Mouse (Mus musculus) adipose tissue, adult 10 weeks (tissue): Measurements from ENCODE around the gene Olfr1176. TPM values are rescaled to one million over a fixed set of nuclear protein-coding genes. Genes with fewer than 3 reads are reported as not detected.

Experiments
- polyA plus RNA-seq: library from polyadenylated mRNA; stranded (reverse); fragments of 350-450 nt; fragmentation: Illumina TruSeq; extraction: RNeasy Lipid Tissue Mini Kit (QIAGEN cat#74804); gene quantifications from one replicate; pipeline ENCODE4 v1.2.3, GENCODE M21; 2014; ENCODE audit warnings: low read depth, low replicate concordance

Gene Olfr1176
- polyA plus RNA-seq: not detected

DNA sequence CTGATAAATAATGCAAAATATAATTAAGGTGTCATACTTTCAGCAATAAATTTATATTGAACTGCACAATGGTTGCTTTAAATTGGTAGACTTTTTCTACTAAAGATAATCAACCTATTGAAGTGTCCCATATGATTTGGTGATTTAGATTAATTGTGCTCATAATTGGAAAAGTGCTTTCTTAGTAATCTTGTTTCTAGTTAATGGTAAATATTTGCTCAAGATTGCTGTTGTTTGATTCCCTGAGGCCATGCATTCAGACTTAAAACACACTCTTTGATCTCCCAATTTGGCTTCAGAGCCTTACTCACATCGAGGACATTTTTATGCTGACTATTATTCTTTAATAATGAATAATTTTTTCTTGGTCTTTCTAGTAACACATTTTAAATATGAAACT, at the start of gene Olfr1176:
Olfr1176 (plus strand) TSS at position 301 of the 400 bp plus-strand sequence.

DNA sequence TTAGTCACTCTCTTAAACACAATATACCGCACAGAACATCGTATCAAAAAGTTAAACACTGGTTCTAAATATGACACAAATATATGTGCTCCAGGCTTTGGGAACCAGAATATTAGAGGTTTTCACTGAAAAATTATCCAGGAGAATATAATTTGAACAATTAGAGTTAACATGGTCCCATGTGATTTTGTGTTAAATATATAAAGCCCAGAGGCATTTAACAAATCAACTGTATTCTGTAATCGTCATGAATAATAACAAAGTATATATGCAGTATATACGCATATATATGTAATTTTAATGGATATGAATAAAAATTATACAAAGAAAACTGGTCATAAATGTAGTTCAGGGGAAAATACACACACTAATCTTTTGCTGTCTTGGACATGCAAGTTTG, 21.5 kb upstream of the Olfr1176 start, which contains the start of gene Olfr1174-ps:
Olfr1174-ps (minus strand) TSS at position 101 of the 400 bp plus-strand sequence.

DNA sequence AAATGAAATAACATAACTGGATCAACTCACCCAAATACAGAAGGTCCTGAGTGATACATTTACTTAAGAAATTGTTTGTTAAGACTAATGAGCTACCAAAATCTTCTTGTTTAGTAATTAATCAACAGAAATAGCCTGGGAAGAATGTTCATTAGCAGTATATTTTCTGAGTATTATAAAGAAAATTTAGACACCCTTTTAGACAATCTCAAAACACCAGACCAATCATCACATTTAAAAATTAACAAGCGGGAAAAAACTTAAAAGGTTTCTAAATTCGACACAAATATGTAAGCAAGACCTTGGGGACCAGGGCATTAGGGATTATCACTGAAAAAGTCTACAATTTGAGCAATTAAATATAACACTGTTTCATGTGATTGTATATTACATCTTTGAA, 9.4 kb upstream of the Olfr1176 start, which contains the start of gene Olfr1175-ps:
Olfr1175-ps (minus strand) TSS at position 101 of the 400 bp plus-strand sequence.

DNA sequence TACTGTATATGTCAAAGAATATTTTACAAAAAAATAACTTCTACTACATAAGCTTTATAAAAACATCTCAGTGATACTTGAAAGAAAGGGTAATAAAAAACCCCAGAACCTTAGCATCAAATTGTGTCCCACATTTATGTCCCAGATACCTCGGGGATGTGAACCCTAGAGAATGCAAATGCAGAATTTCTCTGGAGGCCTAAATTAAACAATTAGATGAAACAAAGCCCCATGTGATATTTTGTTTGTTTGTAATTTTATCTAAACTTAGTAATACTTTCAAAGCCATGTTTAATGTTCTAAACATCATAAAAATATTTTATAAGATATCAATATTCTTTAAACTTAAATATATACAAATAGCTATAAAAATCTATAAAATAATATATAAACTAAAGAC, 9.9 kb downstream of the Olfr1176 start, which contains the start of gene Olfr1177-ps:
Olfr1177-ps (minus strand) TSS at position 101 of the 400 bp plus-strand sequence.

DNA sequence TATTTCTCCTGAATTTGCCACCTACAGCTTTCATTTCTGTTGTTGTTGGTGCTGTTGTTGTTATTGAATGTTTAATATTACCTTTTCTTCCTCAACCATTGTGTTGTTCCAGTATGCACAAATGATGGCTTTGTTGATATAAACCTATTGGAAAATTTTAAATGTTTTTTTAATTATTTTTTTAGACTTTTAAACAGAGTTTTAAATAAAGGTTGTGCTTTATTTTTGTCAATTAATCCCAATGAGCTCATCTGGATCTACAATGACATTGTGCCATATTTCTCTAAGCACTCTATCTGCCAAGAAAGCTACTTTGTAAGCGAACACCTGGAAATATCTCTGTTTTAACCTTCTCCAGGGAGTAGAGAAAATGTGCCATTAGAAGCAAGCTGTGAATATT, 50.2 kb downstream of the Olfr1176 start, which contains the start of gene Olfr1178:
Olfr1178 (plus strand) TSS at position 301 of the 400 bp plus-strand sequence.

Other genes starting within 250 kb of the Olfr1176 start
- not detected for gene Olfr1164, start 242.8 kb upstream of the Olfr1176 start, polyA plus RNA-seq
- not detected for gene Olfr1166, start 208.4 kb upstream of the Olfr1176 start, polyA plus RNA-seq
- gene Olfr1167, start 181.5 kb upstream of the Olfr1176 start, polyA plus RNA-seq: not detected
- gene Olfr1168, start 154.8 kb upstream of the Olfr1176 start, polyA plus RNA-seq: not detected
- gene Olfr1170, start 108.4 kb upstream of the Olfr1176 start, polyA plus RNA-seq: not detected
- not detected for gene Olfr1173, start 56.8 kb upstream of the Olfr1176 start, polyA plus RNA-seq
- gene Olfr1174-ps, start 21.6 kb upstream of the Olfr1176 start, polyA plus RNA-seq: not detected
- not detected for gene Olfr1175-ps, start 9.5 kb upstream of the Olfr1176 start, polyA plus RNA-seq
- not detected for gene Olfr1177-ps, start 9.8 kb downstream of the Olfr1176 start, polyA plus RNA-seq
- not detected for gene Olfr1178, start 50.3 kb downstream of the Olfr1176 start, polyA plus RNA-seq
- not detected for gene Olfr1179, start 69.7 kb downstream of the Olfr1176 start, polyA plus RNA-seq
- not detected for gene Olfr1180, start 82.4 kb downstream of the Olfr1176 start, polyA plus RNA-seq
- not detected for gene Olfr1181, start 89.5 kb downstream of the Olfr1176 start, polyA plus RNA-seq
- gene Gm13757, start 112.4 kb downstream of the Olfr1176 start, polyA plus RNA-seq: not detected
- not detected for gene Olfr1183, start 118.1 kb downstream of the Olfr1176 start, polyA plus RNA-seq
- not detected for gene Olfr1184, start 146.9 kb downstream of the Olfr1176 start, polyA plus RNA-seq
- not detected for gene Olfr1185-ps1, start 156.6 kb downstream of the Olfr1176 start, polyA plus RNA-seq
- gene Olfr1186, start 181.8 kb downstream of the Olfr1176 start, polyA plus RNA-seq: not detected
- not detected for gene Olfr1188, start 220.2 kb downstream of the Olfr1176 start, polyA plus RNA-seq
- gene Olfr1189, start 249.7 kb downstream of the Olfr1176 start, polyA plus RNA-seq: not detected